In genomic region chr7:139515959-139516660, GRCm38 (mm10) we compare ENCODE assay signal across 9 mouse cellular contexts.
A peak's percentile ranks its signal among the peaks of the same experiment; 100 is the strongest.
DNase-seq lines count a peak whose midpoint lies in the region; ATAC-seq and TF ChIP-seq lines count a peak whose summit lies in the region.
"Had no signal": no experiment of that assay in that cellular context is flagged by ENCODE, and none has a peak within 500 bp of the region (broad histone marks: within the 10 kb centered on the region; RNA-seq: fewer than 3 reads in every experiment).

No protein-coding gene starts in this region.

- no peak for TF ChIP-seq CTCF in cerebellum, adult 2 months (IDR thresholded peaks at IDR 0.05; ENCODE audit: borderline replicate concordance, insufficient read depth, low read depth, low read length)
- no peak for TF ChIP-seq CTCF in left cerebral cortex, adult 2 months (IDR thresholded peaks at IDR 0.05)

- H3K36me3 ChIP-seq in heart, embryonic 11.5 days (ENCODE audit: control insufficient read depth, insufficient read depth, low read length), result peaks cover 3% of the 10 kb centered on the region; the same call in 1 of the 2 replicates
- peaks cover 7% of the 10 kb centered on the region; the same call in 1 of the 2 replicates for H3K36me3 ChIP-seq in kidney, embryonic 16.5 days (ENCODE audit: insufficient read depth, low read length)

- no peaks in the 10 kb centered on the region for H3K9me3 ChIP-seq in heart, embryonic 11.5 days (replicated peaks; ENCODE audit: control insufficient read depth, low read length)
- no peaks in the 10 kb centered on the region for H3K9me3 ChIP-seq in kidney, embryonic 16.5 days (ENCODE audit: low read length)

- no peaks in the 10 kb centered on the region for H3K27me3 ChIP-seq in heart, embryonic 11.5 days (ENCODE audit: control insufficient read depth, insufficient read depth, low read length)
- no peaks in the 10 kb centered on the region for H3K27me3 ChIP-seq in kidney, embryonic 16.5 days (ENCODE audit: insufficient read depth, low read length)
- H3K27me3 ChIP-seq in cerebellum, adult 2 months (ENCODE audit: control insufficient read depth, insufficient read depth, low read length), result no peaks in the 10 kb centered on the region

- DNase-seq in ovary, adult 18-20 months (ENCODE audit: low spot score), result peak; percentile 36
- DNase-seq in ovary, postnatal 10 days (ENCODE audit: low spot score), result no peak
- no peak for DNase-seq in cerebellum, adult 2 months
- no peak for DNase-seq in B cell, adult 2 months
- no peak for DNase-seq in cerebellum, postnatal 25 days
- no peak for DNase-seq in left cerebral cortex, adult 2 months (ENCODE audit: extremely low spot score in 1 of 2, low spot score in 2 of 2)
- DNase-seq: layer of hippocampus, adult 9-11 months had no signal

- no peak overlapping the region for H3K4me2 ChIP-seq in heart, embryonic 11.5 days
- H3K4me2 ChIP-seq in kidney, embryonic 16.5 days (replicated peaks; ENCODE audit: low read depth, low read length), result no peak overlapping the region

- 81% methylated on average over 13 of the region's 13 CpGs for WGBS in heart, embryonic 11.5 days (ENCODE audit: insufficient replicate concordance)
- 25% methylated on average over 13 of the region's 13 CpGs for WGBS in kidney, embryonic 16.5 days
- 90% methylated on average over 13 of the region's 13 CpGs for WGBS in cerebellum, adult 2 months

- intact Hi-C loops in left cerebral cortex, adult 2 months (cut with DNase I), result no loop called here

- no peak overlapping the region for H3K27ac ChIP-seq in heart, embryonic 11.5 days (ENCODE audit: low read depth, low read length)
- H3K27ac ChIP-seq in kidney, embryonic 16.5 days (ENCODE audit: low read length), result no peak overlapping the region; the same call in 1 of the 2 replicates
- no peak overlapping the region for H3K27ac ChIP-seq in cerebellum, adult 2 months (ENCODE audit: insufficient read depth, low read length)
- H3K27ac ChIP-seq in left cerebral cortex, adult 2 months, result no peak overlapping the region

- ATAC-seq in heart, embryonic 11.5 days (replicated peaks; ENCODE audit: insufficient number of reproducible peaks, low FRiP score, low TSS enrichment), result 0 out of 2 replicates have a peak, but pooled peaks have one; percentile 22
- ATAC-seq in kidney, embryonic 16.5 days (ENCODE audit: low FRiP score, low TSS enrichment), result peak; percentile 90

- H3K4me1 ChIP-seq in heart, embryonic 11.5 days (ENCODE audit: control insufficient read depth, insufficient read depth, low read length), result no peaks in the 10 kb centered on the region
- peaks cover 11% of the 10 kb centered on the region for H3K4me1 ChIP-seq in kidney, embryonic 16.5 days (ENCODE audit: insufficient read depth, low read length)
- H3K4me1 ChIP-seq in cerebellum, adult 2 months (ENCODE audit: control insufficient read depth, insufficient read depth, low read length), result peaks cover 18% of the 10 kb centered on the region

- no peak overlapping the region for H3K9ac ChIP-seq in heart, embryonic 11.5 days (ENCODE audit: low read depth, low read length)
- H3K9ac ChIP-seq in kidney, embryonic 16.5 days (replicated peaks; ENCODE audit: low read length), result no peak overlapping the region

- H3K4me3 ChIP-seq in heart, embryonic 11.5 days (ENCODE audit: low read depth, low read length), result no peak overlapping the region
- H3K4me3 ChIP-seq in kidney, embryonic 16.5 days (ENCODE audit: low read length), result no peak overlapping the region
- no peak overlapping the region for H3K4me3 ChIP-seq in cerebellum, adult 2 months (replicated peaks; ENCODE audit: insufficient read depth, low read depth, low read length)
- no peak overlapping the region for H3K4me3 ChIP-seq in left cerebral cortex, adult 2 months

- no peak for TF ChIP-seq POLR2A in cerebellum, adult 2 months (IDR thresholded peaks at IDR 0.05; ENCODE audit: borderline replicate concordance, insufficient read depth, low read length)
